Mouse (Mus musculus) heart, adult 2 months (tissue): ENCODE results near the gene Rac2.

Experiments
- CTCF ChIP-seq: fragments of 200-600 bp; IDR thresholded peaks from 2 replicates; pipeline ENCODE4 v1.8.1; 2022; ENCODE audit warnings: antibody characterized with exemption, mild to moderate bottlenecking, moderate library complexity
- EP300 ChIP-seq: fragments of 200-500 bp; IDR thresholded peaks from 2 replicates; pipeline ENCODE4 v1.6.1; 2011; ENCODE audit warnings: low read depth, low read length, control low read depth; ENCODE audit not compliant: insufficient read depth
- POLR2A ChIP-seq: fragments of 200-500 bp; IDR thresholded peaks from 2 replicates; pipeline ENCODE4 v1.6.1; 2011; ENCODE audit warnings: mild to moderate bottlenecking, low read depth, low read length, control low read depth; ENCODE audit not compliant: insufficient read depth

- no peak for TF ChIP-seq CTCF
- TF ChIP-seq POLR2A = peak; percentile 45; the same call in 1 of the 2 replicates
- no peak for TF ChIP-seq EP300
Measured at GRCm38 (mm10) chr15:78597729-78598128, 25.1 kb upstream of the Rac2 start.
